Mouse (Mus musculus) lung, postnatal 10 days (tissue): ENCODE data around the gene Nav1.
A peak's percentile ranks its signal among the peaks of the same experiment; 100 is the strongest.

ENCODE experiments used
- DNase-seq: peaks from one replicate; pipeline ENCODE4 v3.0.0; 2021

The Nav1 gene

DNA sequence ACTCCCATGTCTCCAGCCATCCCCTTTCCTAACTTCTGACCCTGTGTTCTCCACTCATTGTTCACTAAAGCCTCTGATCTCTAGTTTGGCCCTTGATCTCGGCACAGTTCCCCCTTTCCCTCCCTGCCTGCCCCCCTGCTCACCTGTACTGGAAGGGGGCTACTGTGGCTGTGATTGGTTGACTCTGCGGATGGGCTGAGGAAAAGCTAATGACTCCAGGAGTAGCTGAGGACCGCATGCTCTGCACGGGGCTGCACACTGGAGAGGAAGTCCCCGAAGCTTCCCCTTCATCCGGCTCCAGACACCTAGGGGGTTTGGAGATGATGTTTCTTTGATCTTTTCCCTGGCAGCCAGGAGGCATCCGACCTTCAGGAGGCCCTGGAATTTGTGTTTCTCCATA is at the start of gene Nav1:
TSS of gene Nav1 (minus strand) at position 277 of the 400 bp plus-strand sequence.
- no peak for DNase-seq

DNA sequence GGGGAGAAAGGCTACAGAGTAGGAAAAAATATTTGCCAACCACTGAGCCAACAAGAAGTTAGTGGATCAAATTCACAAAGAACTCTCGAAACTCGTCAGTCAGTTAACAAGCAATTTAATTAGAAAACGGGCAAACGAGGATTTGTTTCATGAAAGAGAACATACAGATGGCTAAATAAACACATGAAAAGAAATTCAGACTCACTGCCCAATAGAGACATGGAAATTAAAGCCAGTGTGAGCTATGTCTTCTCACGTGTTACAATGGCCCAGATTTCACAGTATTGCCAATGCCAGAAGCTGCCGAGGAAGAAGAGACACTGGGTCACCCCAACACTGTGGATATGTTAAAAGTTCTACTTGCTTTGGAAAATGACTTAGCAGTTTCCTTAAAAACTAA is 46.8 kb upstream of the Nav1 start:
- no peak for DNase-seq

DNA sequence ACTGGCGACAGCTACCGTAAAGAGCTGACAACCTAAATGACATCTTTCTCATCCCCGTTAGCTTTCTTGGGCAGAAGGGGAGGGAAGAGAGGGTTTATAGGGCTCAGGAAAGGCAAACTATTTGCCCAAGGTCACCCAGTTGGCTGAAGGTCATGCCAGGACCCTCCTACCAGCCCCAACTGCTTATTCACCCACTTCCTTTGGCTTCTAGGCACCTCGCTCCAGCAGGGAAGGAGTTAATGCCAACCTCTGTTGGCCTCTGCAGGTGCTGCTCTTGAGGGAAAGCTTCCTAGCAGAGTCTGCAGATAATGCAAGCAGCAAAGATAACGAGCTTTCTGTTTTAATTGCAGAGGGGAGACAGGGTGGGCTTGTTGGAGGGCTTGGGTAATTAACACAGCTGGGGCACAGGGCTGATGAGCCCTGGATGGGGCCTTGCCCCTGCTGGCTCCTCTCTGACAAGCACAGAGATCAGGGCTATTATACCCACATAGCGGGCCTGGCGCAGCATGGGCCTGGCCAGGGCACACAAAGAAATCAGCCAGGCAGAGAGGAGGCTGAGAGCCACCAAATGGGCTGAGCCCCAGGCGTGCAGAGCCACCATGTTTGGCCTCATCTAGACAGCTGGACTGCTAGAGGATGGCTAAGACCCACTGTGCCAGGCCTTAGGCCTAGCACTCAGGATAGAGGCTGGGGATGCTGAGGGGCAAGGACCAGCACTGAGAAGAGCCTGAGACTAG is 38.5 kb upstream of the Nav1 start:
- DNase-seq, result no peak

DNA sequence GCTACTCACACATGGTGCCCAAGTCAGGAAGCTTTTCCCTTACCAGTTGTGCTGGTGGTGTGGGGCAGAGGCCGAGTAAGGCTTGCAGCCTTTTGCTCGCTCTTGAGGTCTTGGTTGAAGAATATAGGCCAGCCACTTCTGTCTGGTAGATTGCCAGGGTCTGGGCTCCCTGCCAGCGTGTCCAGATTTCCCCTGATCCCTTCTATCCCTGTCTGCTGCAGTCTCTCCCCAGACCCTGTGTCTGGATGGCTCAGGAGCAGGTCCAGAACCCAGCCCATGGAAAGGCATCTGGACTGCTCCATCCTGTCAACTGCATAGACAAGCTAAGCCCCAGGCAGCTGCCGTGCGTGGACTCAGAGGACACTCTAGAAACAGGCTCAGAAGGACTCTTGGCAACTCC is 37.0 kb upstream of the Nav1 start:
- DNase-seq, result peak; percentile 61

DNA sequence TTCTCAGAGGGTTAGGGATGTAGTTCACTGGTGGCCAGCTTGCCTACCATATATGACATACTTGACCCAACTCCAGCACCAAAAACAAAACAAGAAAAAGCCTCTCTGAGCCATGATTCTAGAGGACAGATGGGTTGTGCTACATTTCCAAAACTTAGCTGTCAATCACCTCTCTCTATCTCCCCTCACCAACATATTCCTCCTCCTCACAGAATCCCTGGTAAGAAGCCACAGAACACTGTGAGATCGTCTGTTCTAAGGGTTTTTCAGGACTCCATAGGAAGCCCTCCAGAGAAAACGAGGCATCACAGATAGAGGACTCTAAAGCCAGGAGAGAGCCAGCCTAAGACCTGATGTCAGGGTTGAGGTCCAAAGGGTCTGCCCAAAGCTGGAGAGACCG is 36.6 kb upstream of the Nav1 start:
- DNase-seq, result no peak

DNA sequence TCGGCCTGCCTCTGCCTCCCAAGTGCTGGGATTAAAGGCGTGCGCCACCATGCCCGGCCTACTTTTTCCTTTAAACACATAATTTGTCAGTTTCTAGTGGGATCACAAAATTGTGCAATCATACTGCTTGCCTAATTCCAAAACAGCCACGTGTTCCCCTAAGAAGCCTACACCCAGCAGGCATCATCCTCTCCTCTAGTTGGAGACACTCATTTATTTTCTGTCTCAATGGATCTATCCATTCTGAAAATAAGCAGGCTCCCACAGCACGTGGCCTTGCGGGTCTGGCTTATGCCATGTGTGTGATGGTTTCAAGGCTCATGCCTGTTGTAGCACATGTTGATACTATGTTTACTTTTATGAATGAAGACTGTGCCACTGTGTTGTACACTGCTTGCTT is 32.8 kb upstream of the Nav1 start:
- DNase-seq, result no peak

DNA sequence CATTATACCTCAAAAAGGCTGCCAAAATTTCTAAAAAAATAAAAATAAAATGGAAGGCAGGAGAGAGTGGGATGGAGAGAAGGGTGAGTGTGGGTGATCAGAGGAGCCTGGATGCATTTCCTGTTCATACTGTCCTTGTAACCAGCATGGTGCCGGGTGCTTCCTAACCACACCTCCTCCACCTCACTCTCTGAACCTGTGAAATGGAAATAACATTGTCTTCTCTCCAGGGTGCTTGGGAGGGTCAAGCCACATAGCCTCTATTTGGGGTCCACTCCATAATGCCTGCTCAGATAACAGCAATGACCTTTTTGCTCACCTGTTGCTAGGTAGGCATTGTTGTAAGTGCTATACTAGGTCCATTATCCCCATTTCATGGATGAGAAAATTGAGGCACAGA is 32.0 kb upstream of the Nav1 start:
- no peak for DNase-seq

DNA sequence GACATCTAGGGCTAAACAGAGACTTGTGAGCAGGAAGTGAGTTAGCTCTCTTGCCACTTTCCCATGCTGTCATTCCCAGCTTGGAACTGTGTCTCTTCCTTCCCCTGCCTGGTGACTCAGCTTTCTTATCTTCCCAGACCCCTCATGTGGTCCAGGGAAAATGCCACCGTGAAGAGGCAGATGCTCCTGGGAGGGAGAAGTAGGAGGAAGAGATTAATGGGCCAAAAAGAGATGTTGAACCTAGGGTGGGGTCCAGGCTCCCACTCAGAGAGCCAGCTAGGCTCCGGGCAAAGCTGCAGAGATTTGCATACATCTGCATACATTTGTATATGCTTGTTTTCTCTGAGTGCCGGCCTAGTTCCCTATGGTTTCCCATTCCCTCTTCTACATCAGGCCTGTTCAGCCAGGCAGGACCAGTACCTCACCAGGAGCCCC is 30.5 kb upstream of the Nav1 start:
- DNase-seq, result no peak

DNA sequence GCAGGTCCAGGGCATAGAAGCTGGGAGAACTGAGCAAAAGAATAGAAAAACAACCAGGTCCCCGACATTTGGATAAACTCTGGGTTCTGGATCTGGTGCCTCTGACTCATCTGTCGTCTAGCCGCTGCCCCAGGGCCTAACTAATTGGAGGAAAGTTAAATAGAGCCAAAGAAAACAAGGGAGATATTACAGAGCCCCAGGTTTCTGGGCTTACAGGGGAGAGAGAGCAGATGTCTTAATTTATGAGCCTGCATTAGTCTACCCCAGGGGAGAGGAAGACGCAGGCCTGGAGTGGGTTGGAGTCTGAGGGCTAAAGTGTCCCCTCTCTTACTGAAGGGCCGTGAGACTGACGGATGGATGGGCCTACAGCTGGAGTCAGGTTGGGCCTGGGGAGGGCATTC is 29.0 kb upstream of the Nav1 start:
- DNase-seq, result no peak

DNA sequence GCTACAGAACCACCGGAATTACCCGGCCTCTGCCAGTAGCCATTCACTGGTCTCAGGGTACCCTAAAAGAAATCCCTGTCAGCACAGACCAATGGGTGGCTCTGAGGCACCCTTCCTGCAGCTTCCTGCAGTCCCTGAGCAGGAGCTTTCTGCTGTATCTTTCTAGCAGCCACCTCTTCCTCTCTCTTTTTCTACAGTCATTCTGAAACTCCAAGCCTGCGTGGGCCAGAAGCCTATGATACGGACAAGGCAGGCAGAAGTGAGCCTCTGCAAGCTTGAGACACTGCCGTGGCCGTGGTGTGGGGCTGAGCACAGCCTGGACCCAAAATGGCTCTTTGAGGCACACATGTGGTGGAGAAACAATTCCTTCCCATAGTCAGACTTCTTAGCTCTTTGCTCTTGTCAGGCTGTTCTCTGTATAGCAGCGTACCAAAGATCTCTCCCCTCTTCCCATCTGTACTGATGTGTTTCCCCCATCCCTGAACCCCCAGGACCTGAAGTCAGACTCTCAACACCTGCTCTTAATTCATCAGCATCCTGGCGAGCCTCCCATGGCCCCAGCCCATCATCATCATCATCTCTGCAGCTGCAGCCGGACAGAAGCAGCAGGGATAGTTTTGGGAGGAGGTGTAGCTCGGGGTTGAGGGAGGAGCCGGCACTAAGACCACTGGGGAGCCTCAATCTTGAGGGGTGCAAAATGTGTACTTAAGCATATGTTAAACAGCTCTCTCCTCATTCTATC is 28.4 kb upstream of the Nav1 start:
- no peak for DNase-seq

DNA sequence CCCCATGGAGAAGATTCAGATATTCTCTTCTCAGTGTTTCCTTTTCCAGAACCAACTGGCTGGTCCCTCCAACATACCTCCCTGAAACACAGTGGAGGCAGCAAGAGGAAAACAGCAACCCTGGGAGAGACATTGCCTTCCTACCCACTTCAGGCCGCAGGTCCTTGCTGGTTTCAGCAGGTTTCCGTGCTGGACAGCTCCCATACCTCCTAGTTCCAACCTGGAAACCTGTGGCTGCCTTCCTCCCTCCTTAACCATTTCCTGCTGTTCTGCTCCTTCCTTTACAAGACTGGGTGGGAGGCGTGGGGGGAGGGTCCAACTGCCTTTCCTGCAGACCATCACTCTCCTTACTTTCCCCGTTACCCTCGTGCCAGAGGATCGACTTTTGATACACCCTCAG is 27.7 kb upstream of the Nav1 start:
- DNase-seq, result peak; percentile 45

DNA sequence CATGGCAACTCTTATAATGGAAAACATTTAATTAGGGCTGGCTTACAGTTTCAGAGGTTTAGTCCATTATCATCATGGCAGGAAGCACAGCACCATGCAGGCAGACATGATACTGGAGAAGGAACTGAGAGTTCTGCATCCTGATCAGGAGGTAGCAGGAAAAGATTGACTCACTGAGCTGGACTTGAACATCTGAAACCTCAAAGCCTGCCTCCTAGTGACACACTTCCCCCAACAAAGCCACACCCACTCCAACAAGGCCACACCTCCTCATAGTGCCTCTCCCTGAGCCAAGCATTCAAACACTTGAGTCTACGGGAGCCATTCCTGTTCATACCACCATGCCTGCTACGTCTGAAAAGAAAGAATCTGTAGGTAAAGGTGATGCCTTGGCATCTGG is 26.8 kb upstream of the Nav1 start:
- no peak for DNase-seq

DNA sequence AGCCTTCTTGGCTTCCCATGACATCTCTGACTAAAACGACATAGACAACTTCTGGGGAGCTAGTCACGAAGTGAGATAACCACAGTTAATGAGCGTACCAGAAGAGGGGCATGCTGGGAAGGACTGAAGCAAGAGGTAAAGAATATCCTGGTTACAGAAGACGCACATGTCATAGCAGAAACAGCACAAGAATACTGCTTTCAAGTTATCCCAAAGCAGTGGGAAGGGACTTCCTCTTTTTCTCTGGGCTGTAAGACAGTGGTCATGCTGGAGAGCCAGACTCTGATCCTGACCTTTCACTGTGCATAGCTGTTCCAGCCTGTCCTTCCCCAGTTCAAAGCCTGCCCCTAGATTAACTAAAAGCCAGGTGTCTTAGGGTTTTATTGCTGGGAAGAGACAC is 26.4 kb upstream of the Nav1 start:
- no peak for DNase-seq

DNA sequence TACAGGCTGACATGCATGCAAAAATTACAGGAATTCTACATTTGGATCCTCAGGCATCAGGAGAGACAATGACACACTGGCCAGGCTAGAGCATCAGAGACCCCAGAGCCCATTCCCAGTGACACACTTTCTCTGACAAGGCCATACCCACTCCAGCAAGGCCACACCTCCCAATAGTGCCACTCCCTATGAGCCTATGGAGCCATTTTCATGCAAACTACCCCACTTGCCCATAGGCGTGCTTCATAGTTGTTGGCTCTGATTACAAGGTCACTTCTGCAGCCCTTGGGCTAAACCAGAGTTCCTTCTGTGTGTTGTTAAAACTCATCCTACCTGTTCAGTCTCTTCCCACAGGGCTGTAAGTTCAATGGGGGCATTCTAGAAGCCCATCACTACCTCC is 25.1 kb upstream of the Nav1 start:
- no peak for DNase-seq

DNA sequence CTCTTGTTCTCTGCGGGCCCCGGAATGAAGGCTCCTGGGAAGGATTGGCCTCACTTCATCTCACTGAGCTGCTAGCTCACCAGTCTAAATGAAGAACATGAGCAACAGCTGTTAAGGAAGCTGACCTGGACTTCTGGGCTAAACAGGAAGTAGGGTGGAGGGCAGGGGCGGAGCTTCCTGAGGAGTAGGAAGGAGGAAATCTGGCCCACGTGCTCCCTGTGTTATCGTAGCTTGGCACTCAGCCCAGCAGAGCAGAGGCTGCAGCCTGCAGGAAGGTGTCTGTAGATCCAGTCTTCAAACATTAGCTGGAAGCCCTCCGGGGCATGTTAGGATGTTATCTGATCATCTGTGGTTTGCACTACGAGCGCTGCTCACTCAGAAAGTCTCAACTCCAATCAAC is 24.4 kb upstream of the Nav1 start:
- peak; percentile 96 for DNase-seq

DNA sequence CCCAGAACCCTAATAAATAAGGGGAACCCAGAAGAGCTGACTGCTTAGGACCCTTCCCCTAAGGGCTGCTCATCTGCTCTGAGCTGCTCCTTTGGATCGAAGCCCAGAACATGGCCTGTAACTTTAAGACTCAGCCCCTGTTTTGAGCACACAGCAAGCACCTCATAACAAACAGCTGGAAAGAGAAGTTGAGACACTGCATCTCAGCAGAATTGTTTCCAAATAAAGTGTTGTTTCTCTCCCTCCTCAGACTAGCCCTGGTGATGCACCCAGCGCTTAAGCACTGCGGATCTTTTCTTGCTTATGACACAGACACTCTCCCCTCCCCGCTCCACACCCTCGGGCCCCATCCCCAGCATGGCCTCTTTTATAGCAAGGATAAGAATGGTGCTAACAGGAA is 22.8 kb upstream of the Nav1 start:
- DNase-seq, result no peak

DNA sequence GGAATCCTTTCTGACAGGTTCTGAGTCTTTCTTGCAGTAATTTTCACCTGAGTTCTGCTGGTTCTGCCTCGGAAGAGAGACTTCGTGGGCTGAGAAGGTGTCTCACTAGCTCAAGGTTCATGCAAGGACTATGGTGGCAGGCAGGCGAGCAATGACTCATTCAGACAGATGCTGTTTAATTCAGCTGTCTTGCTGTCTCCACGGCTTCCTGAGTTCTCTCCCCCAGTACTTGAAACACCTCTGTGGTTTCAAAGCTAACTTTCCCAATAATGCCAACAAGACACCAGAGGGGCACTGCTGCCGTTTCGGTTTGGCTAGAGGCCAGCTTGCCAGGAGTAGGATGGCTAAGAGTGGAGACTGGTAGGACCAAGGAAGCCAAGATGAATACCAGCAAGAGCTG is 19.1 kb upstream of the Nav1 start:
- no peak for DNase-seq

DNA sequence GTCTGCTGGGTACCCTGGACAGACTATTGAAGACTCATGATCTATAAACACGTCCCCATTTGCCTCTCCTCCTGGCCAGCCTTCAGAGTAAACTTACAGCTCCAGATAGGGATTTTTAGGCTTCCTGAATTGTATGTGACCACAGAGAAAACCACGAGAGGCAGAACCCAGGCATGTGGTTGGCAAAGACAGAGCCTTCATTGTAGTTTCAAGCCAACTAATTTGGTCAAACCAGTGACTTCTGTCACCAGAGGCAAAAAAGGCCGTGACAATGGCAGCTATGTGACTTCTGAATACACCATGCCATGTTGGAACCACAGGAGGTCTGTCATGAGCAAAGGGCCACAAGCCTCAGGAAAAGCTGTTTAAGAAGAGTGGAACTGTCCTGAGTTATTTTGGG is 18.6 kb upstream of the Nav1 start:
- DNase-seq, result no peak

DNA sequence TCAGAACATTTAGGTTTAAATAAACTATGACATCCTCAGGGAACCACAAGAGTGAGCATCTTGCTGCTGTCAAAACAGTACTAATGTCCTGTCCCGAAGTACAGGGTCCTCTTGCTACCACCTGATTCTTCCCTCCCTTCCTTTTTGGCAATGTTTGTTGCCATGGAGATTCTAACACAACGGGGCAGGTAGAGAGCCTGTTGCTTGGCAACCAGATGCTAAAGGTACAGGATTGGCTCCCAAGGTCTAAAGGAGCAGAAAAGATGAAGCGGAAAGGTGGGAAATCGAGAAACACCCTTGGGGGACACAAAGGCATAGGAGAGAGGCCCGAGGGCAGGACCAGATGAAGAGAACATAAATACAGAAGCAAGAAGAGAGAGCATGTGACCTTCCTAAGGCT is 17.6 kb upstream of the Nav1 start:
- DNase-seq, result no peak

DNA sequence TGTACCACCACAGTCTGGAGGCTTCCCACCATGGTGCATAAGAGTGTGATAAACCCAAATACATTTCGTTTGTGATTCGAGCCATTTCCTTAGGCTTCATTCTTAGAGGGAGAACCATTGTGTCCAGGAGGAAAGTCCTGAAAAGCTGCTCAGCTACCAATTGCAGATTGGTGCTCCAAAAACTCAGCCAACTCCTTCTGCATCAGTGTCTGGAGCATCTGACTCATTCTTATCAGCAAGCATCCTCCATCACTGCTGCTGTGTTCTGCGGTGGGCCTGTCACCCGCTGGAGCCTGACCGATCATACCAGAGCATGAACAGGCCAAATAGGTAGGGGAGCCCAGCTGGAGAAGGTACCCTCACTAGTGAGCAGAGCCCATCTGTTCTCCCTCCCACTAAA is 16.0 kb upstream of the Nav1 start:
- no peak for DNase-seq

DNA sequence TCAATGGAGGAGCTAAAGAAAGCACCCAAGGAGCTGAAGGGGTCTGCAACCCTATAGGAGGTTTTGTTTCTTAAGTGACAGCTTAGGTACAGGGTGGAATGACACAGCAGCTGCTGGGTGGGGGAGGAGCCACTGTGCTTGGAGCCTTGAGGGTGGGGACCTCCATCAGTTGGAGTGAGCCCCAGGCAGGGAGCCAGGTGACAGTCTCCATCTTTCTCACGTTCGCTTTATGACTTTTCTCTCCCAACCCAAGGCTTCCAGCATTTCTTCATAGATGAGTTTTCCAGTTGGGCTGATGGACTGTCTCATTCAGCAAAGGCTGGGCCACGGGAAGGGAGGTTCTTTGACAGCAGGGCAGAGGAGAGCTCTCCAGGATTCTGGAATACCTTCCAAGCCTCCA is 14.2 kb upstream of the Nav1 start:
- DNase-seq, result no peak

DNA sequence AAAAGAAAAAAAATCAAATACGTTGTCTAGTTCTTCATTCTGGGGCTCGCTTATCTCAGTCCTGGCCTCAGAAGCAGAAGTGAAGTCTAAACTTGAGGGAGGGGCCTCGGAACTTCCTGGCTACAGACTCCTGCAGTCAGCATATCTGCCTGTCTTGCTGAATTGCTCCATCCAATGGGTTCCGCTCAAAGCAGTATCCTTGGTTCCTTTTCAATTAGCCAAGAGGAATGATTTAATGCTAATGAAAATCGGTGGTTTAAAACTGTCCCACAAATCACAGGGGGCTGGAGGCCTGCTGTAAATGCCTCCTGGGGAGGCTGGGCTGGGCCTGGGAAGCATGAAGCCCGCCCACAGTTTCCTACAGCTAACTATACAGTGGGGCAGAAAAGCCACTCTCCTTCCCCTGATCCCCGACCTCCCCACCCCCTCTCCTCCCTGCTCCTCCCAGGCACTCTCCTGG is 12.9 kb upstream of the Nav1 start:
- peak; percentile 41 for DNase-seq

DNA sequence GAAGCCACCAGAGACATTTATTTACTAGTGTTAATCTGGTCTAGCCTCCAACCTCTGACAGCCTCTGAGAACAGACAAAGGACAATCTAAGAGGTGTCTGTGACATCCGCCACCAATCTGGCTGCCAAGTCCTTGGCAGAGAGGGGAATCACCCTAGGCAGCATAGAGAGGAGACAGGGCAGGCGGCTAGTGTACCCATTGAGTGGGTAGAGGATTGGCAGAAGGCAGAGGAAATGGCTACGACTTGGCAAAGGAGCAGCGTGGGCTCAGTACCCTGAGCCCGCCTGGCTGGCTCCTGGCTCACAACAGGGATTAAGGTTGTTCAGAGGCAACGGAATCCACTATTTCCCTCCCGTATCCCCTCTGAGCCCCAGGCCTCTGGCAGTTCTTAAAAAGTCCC is 12.0 kb upstream of the Nav1 start:
- DNase-seq, result no peak

DNA sequence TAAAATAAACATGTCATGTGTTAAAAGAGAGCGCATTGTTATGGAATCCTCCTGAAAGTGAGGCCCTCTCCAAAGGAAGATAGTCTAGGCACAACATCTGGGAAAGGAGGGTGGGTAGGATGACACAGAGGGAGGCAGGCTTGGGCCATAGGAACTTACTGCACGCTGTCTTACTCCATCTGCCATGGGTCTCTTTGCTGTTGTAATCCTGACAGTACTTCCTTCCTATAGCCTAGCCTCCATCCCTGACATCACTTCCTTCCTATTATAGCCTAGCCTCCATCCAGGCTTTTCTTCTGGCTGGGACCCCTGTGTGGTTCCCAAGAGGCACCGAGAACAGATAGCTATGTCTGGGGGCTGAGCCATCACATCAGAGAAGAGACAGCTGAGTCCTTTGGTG is 10.2 kb upstream of the Nav1 start:
- DNase-seq, result no peak
